Mouse (Mus musculus) spleen, postnatal 10 days (tissue): ENCODE results near the gene Ror1.

ENCODE experiments used
- DNase-seq, 2 experiments: peaks; one replicate each; pipeline ENCODE4 v3.0.0; 2021 to 2022; ENCODE audit warnings: low spot score in 2 of 2

Gene Ror1

DNA sequence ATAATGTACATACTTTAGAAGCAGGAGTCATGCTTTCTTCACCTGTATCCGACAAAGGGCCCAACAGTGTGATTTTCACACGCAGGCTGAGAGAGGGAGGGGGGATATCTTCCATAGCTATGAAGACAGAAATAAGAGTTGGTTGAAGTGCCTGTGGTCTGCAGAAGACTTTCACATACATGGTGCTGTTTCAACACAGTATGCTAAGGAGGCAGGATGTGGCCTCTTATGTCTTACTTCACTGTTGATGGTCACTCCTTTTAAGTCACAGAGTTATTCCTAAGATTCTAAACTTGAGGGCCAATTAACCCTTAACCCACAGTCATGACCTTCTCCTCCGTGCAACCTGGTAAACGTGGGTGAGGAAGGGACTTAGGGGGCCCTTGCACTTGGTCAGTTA lies 286.2 kb downstream of the Ror1 start:
- DNase-seq: no peak

- DNase-seq: no peak
Observed at GRCm38 (mm10) chr4:100386272-100386988, 290.8 kb downstream of the Ror1 start.

DNA sequence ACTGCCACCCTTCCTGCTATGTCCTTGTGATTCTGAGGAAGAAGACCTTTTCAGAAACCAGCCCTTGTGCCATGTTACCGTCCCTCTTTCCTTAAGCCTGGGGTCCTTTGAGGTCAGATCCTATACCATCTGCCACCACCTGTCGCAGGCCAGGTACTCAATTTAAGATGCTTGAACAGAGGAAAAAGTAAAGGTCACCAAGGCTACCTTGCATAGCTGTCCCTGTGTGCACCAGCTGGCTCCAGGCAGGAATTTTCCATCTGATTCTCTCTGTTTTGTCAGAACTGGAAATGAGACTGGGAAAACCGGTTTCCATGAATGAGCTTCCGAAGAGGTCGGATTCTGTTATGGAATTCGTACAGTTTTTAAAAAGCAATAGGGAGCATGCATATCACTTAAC lies 294.8 kb downstream of the Ror1 start:
- no peak for DNase-seq

- DNase-seq: no peak
Observed at GRCm38 (mm10) chr4:100391021-100391420, 295.4 kb downstream of the Ror1 start.

DNA sequence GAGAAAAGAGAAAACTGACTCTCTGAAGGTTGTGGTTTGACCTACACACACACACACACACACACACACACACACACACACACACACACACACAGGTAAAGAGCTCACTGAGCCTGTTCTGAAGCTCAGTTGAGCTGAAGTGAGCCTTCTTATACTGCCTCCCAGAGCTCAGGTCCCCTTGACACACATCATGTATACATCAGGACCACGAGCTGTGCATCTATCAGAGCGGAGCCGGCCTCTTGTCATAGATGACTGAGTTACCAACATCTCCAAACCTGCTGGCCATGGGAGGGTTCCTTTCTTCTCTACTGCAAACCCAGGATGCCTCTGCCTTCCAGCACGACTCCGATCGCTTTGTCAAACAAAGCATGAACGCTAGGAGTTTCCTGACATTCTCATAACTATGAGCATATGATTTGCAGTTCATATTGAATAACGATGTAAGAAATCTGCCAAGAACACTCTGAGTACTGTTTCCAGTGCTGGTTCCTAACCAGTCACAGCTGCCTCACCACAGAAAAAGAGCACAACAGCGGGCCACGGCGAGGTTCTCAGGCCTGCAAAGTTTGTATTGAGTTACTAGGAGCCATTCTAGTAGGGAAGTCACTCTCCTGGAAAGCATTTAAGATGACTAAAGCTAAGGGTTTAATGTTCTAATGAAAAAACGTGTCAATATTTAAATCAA lies 297.9 kb downstream of the Ror1 start:
- no peak for DNase-seq

- no peak for DNase-seq
Observed at GRCm38 (mm10) chr4:100395407-100395806, 299.8 kb downstream of the Ror1 start.

- no peak for DNase-seq
Observed at GRCm38 (mm10) chr4:100398079-100398478, 302.5 kb downstream of the Ror1 start.

GRCm38 (mm10) chr4:100401078-100401477 lies 305.5 kb downstream of the Ror1 start:
- no peak for DNase-seq

GRCm38 (mm10) chr4:100401581-100402470 lies 306.2 kb downstream of the Ror1 start:
- no peak for DNase-seq

DNA sequence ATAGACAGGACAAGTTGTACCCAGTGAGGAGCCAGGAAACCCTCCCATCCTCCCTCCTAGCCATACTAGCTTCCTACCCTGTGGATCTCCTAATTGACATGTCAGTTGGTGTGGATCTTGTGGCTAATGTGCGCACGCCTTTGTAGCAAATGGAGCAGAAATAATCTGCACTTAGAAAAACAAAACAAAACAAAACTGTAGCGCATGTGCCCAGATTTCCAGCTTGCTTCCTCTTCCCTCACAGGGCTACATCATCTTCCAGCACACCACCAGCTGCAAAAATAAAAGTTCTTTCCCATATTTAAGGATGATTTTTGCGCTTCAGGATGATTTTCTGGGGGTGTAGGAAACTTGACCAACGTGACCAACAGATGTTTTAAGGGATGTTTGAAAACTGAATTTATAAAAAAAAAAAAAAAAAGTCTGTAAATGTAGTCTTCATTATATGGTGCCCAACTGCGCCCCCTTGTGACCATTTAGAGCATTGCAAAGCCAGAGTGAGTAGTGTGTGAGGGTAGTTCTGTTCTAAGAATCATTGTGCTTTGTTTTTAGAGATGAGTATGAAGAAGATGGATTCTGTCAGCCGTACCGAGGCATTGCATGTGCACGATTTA lies 311.8 kb downstream of the Ror1 start:
- peak; percentile 9 to 63 for DNase-seq

GRCm38 (mm10) chr4:100409521-100409920 lies 313.9 kb downstream of the Ror1 start:
- no peak for DNase-seq

- DNase-seq: no peak
Observed at GRCm38 (mm10) chr4:100411841-100412539, 316.4 kb downstream of the Ror1 start.

GRCm38 (mm10) chr4:100422756-100423155 lies 327.2 kb downstream of the Ror1 start:
- DNase-seq: no peak

DNA sequence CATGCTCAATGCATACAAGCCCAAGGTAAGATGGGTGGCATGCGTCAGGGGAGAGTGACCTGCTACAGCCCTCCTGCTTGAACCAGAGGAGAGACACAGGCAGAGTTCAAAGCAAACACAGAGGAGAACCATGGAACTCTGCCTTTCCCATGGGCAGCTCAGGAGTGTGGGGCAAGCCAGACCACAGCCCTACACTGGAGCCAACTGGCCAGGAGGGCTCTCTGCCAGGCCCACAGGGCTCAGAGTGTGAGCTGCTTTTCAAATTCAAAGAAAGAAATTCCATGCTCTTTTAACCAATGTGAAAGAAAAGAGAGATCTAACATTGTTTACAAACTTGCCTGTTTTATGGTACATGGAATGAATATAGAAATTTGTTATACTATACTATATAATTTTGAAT lies 330.5 kb downstream of the Ror1 start:
- no peak for DNase-seq

GRCm38 (mm10) chr4:100429371-100429900 lies 333.8 kb downstream of the Ror1 start:
- DNase-seq: no peak

GRCm38 (mm10) chr4:100435281-100436168 lies 339.9 kb downstream of the Ror1 start:
- no peak for DNase-seq

- DNase-seq: no peak
Observed at GRCm38 (mm10) chr4:100436169-100436547, 340.6 kb downstream of the Ror1 start.

DNA sequence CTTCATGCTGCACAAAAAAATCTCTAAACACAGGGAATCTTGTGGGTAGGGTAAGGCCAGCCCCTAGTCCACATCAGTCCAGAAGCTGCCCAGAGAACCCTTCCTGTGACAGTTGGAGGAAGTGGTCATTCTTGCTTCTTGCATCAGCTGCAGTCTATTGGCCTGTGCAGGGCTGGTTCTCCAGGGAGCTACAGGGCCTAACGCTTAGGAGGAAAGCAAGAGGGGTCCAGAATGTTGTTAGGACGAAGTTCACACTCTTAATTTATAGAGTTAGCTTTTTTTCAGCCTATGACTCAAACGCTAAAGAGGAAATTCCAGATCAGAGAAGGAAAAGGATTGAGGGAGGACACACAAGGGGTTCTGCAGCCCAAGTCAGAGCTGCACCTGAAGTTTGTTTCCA lies 351.3 kb downstream of the Ror1 start:
- DNase-seq: no peak

- DNase-seq: no peak
Observed at GRCm38 (mm10) chr4:100462493-100463120, 367.0 kb downstream of the Ror1 start.
